ENCODE assay signal across 25 mouse cellular contexts in the genomic region with DNA sequence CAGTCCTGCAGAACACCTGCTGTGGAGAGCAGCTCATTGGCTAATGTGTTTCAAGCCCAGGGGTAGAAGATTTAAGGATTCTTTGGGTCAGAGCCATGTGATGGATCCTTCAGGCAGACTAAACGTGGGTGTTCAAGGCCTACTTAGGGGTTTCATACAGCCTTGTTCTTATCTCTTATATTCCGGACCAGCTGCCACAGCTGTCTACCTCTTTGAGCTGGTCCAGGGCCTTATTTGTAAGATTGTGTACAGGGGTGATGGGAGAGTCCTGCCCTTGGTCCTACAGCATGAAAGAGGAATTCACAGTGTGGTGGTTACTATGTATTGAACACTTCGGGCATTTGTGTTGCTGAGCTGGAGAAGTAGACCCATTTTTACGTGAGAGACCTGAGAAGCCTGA. TPM values are rescaled to one million over a fixed set of nuclear protein-coding genes. Genes with fewer than 3 reads are reported as not detected.
DNase-seq lines count a peak whose midpoint lies in the region; ATAC-seq lines count a peak whose summit lies in the region.
"Had no signal": no experiment of that assay in that cellular context is flagged by ENCODE, and none has a peak within 500 bp of the region (broad histone marks: within the 10 kb centered on the region; RNA-seq: fewer than 3 reads in every experiment).

No protein-coding gene starts in this region.

- H3K27ac ChIP-seq in liver, embryonic 11.5 days (ENCODE audit: low read depth, low read length): peak overlapping the region; percentile 41; the same call in 1 of the 2 replicates
- H3K27ac ChIP-seq in liver, embryonic 16.5 days (ENCODE audit: low read length): peak overlapping the region; percentile 75
- H3K27ac ChIP-seq in midbrain, embryonic 16.5 days (ENCODE audit: low read length): no peak overlapping the region
- H3K27ac ChIP-seq: hindbrain, embryonic 14.5 days; limb, embryonic 12.5 days; midbrain, embryonic 10.5 days; midbrain, embryonic 15.5 days; stomach, embryonic 15.5 days had no signal

- H3K9me3 ChIP-seq in liver, embryonic 11.5 days (ENCODE audit: control insufficient read depth, low read length): no peaks in the 10 kb centered on the region
- H3K9me3 ChIP-seq in liver, embryonic 16.5 days (replicated peaks; ENCODE audit: control insufficient read depth, low read length): no peaks in the 10 kb centered on the region
- H3K9me3 ChIP-seq in midbrain, embryonic 16.5 days (replicated peaks; ENCODE audit: control insufficient read depth, low read length, poor library complexity, severe bottlenecking): no peaks in the 10 kb centered on the region
- H3K9me3 ChIP-seq: heart, embryonic 12.5 days; limb, embryonic 12.5 days; midbrain, embryonic 10.5 days; midbrain, embryonic 15.5 days; stomach, embryonic 15.5 days had no signal

- H3K9ac ChIP-seq in liver, embryonic 11.5 days (ENCODE audit: low read depth, low read length): peak overlapping the region; percentile 26; the same call in 1 of the 2 replicates
- H3K9ac ChIP-seq in liver, embryonic 16.5 days (ENCODE audit: low read depth, low read length): peak overlapping the region; percentile 31; the same call in 1 of the 2 replicates
- H3K9ac ChIP-seq in midbrain, embryonic 16.5 days (ENCODE audit: low read depth, low read length): no peak overlapping the region
- H3K9ac ChIP-seq: heart, embryonic 12.5 days; hindbrain, embryonic 14.5 days; limb, embryonic 12.5 days; midbrain, embryonic 15.5 days; stomach, embryonic 15.5 days had no signal

- ATAC-seq in liver, embryonic 11.5 days (replicated peaks; ENCODE audit: low FRiP score): peak; percentile 66; the same call in 1 of the 2 replicates
- ATAC-seq in liver, embryonic 16.5 days (ENCODE audit: low read depth): peak; percentile 72
- ATAC-seq in midbrain, embryonic 16.5 days: no peak
- ATAC-seq: activated CD4-positive, CD25-positive, alpha-beta regulatory T cell, adult 4 months; forebrain, embryonic 14.5 days; intestine, postnatal 0 days; midbrain, embryonic 15.5 days had no signal

- H3K4me2 ChIP-seq in liver, embryonic 11.5 days: no peak overlapping the region
- H3K4me2 ChIP-seq in liver, embryonic 16.5 days (ENCODE audit: low read depth, low read length): no peak overlapping the region
- H3K4me2 ChIP-seq in midbrain, embryonic 16.5 days (ENCODE audit: low read length): no peak overlapping the region
- H3K4me2 ChIP-seq: heart, embryonic 12.5 days; hindbrain, embryonic 14.5 days; limb, embryonic 12.5 days; midbrain, embryonic 15.5 days; stomach, embryonic 15.5 days had no signal

- peak; percentile 1 for DNase-seq in ovary, postnatal 36 days (ENCODE audit: low spot score)
- no peak for DNase-seq in ovary, adult 18-20 months (ENCODE audit: low spot score)
- DNase-seq in liver, embryonic 11.5 days (ENCODE audit: low spot score): no peak
- DNase-seq in cerebellum, adult 18-20 months: no peak
- DNase-seq: adrenal gland, adult 2 months; B cell, adult 2 months; cerebellum, adult 9-11 months; gastrocnemius, adult 2 months; heart, adult 2 months; heart, postnatal 10 days; kidney, adult 9 months; kidney, postnatal 10 days; lung, adult 2 months; lung, postnatal 14 days had no signal

- H3K4me3 ChIP-seq in liver, embryonic 11.5 days (ENCODE audit: low read depth, low read length): no peak overlapping the region
- no peak overlapping the region for H3K4me3 ChIP-seq in liver, embryonic 16.5 days (ENCODE audit: low read depth, low read length)
- H3K4me3 ChIP-seq in midbrain, embryonic 16.5 days (ENCODE audit: low read depth, low read length): no peak overlapping the region
- H3K4me3 ChIP-seq: gastrocnemius, adult 2 months; heart, adult 2 months; heart, embryonic 12.5 days; limb, embryonic 12.5 days; midbrain, embryonic 10.5 days; midbrain, embryonic 15.5 days; stomach, embryonic 15.5 days had no signal

- H3K4me1 ChIP-seq in liver, embryonic 11.5 days (replicated peaks; ENCODE audit: control insufficient read depth, insufficient read depth, low read length): peaks cover 29% of the 10 kb centered on the region
- H3K4me1 ChIP-seq in liver, embryonic 16.5 days (ENCODE audit: control insufficient read depth, low read depth, low read length): peaks cover 32% of the 10 kb centered on the region
- H3K4me1 ChIP-seq in midbrain, embryonic 16.5 days (ENCODE audit: control insufficient read depth, insufficient read depth, low read length): no peaks in the 10 kb centered on the region
- H3K4me1 ChIP-seq: limb, embryonic 12.5 days; midbrain, embryonic 10.5 days; midbrain, embryonic 15.5 days had no signal

- 68% methylated on average over 4 of the region's 4 CpGs for WGBS in liver, embryonic 11.5 days
- WGBS in liver, embryonic 16.5 days (ENCODE audit: insufficient replicate concordance): 45% methylated on average over 4 of the region's 4 CpGs
- 90% methylated on average over 4 of the region's 4 CpGs for WGBS in midbrain, embryonic 16.5 days

- H3K27me3 ChIP-seq in liver, embryonic 11.5 days (replicated peaks; ENCODE audit: control insufficient read depth, insufficient read depth, low read length): no peaks in the 10 kb centered on the region
- H3K27me3 ChIP-seq in liver, embryonic 16.5 days (ENCODE audit: control insufficient read depth, insufficient read depth, low read depth, low read length): no peaks in the 10 kb centered on the region
- no peaks in the 10 kb centered on the region for H3K27me3 ChIP-seq in midbrain, embryonic 16.5 days (ENCODE audit: control insufficient read depth, insufficient read depth, low read depth, low read length)
- H3K27me3 ChIP-seq: heart, embryonic 12.5 days; limb, embryonic 12.5 days; midbrain, embryonic 15.5 days; stomach, embryonic 15.5 days had no signal

- H3K36me3 ChIP-seq in liver, embryonic 11.5 days (ENCODE audit: control insufficient read depth, insufficient read depth, low read length): peaks cover 27% of the 10 kb centered on the region
- peaks cover 5% of the 10 kb centered on the region; the same call in 1 of the 2 replicates for H3K36me3 ChIP-seq in liver, embryonic 16.5 days (ENCODE audit: control insufficient read depth, insufficient read depth)
- H3K36me3 ChIP-seq in midbrain, embryonic 16.5 days (ENCODE audit: control insufficient read depth, insufficient read depth, low read length): peaks cover 29% of the 10 kb centered on the region

RNA-seq across cellular contexts. Expression of gene Add1, which starts 9.2 kb away (rescaled TPM):
- 170 and 186 TPM in 2 replicates for polyA plus RNA-seq in liver, embryonic 11.5 days (2014; fragmentation: Nextera tagmentation; extraction: Ambion mirVana)
- polyA plus RNA-seq in liver, embryonic 16.5 days (2015; fragmentation: Nextera tagmentation; extraction: Ambion mirVana): 122 and 133 TPM in 2 replicates
- 203 and 212 TPM in 2 replicates for polyA plus RNA-seq in midbrain, embryonic 16.5 days (2015; fragmentation: Nextera tagmentation; extraction: Ambion mirVana)

RNA-seq across cellular contexts. Expression of gene Sh3bp2, which starts 38.7 kb away (rescaled TPM):
- polyA plus RNA-seq in liver, embryonic 11.5 days (2014; fragmentation: Nextera tagmentation; extraction: Ambion mirVana): 5.2 and 8.4 TPM in 2 replicates
- polyA plus RNA-seq in liver, embryonic 16.5 days (2015; fragmentation: Nextera tagmentation; extraction: Ambion mirVana): 6.5 and 6.8 TPM in 2 replicates
- polyA plus RNA-seq in midbrain, embryonic 16.5 days (2015; fragmentation: Nextera tagmentation; extraction: Ambion mirVana): 21.8 and 28.5 TPM in 2 replicates

RNA-seq across cellular contexts. Expression of gene Tnip2, which starts 50.5 kb away (rescaled TPM):
- 12.3 and 12.8 TPM in 2 replicates for polyA plus RNA-seq in liver, embryonic 11.5 days (2014; fragmentation: Nextera tagmentation; extraction: Ambion mirVana)
- polyA plus RNA-seq in liver, embryonic 16.5 days (2015; fragmentation: Nextera tagmentation; extraction: Ambion mirVana): 6.2 and 6.3 TPM in 2 replicates
- 9.2 and 14.1 TPM in 2 replicates for polyA plus RNA-seq in midbrain, embryonic 16.5 days (2015; fragmentation: Nextera tagmentation; extraction: Ambion mirVana)
